Mouse (Mus musculus): ENCODE data around the gene Tyro3. TPM values are rescaled to one million over a fixed set of nuclear protein-coding genes. Genes with fewer than 3 reads are reported as not detected.

Gene Tyro3
- polyA plus RNA-seq, 1 experiment from 2014 or later: 27.7 TPM

DNA sequence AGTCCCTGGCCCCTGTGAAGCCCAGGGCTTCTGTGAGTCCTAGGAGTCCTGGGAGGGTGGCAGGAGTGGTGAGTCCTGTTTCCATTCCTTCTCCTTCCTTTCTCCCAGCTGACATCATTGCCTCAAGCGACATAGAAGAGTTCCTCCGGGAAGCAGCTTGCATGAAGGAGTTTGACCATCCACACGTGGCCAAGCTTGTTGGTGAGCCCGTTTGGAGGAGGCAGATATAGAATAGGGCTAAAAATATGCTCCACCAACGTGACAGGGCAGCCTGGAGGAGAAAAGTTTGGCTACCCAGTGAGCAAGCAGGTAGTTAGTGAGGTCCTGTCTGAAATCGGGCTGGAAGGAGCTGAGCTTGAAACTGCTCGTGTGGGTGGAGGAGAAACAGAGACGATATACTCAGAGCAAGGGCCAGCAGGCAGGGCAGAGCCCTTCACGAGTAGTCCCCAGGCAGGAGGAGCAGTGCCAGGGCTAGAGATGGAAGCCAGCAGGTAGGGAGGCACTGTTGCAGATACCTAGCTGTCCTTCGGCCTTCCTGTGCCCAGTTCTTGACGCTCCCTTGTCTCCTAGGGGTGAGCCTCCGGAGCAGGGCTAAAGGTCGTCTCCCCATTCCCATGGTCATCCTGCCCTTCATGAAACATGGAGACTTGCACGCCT lies 14.1 kb downstream of the Tyro3 start:
- WGBS: 89% methylated on average over 14 of the region's 14 CpGs
- ATAC-seq (replicated peaks; ENCODE audit: low FRiP score) (no peak), DNase-seq (ENCODE audit: low spot score) (no peak)
- Histone ChIP-seq H3K4me3 (ENCODE audit: low read depth, low read length) (no peak overlapping the region), H3K9ac (ENCODE audit: low read length) (no peak overlapping the region), H3K36me3 (ENCODE audit: control insufficient read depth, insufficient read depth, low read length) (no peaks in the 10 kb centered on the region; the same call in 1 of the 2 replicates), H3K9me3 (ENCODE audit: control insufficient read depth, low read length) (no peaks in the 10 kb centered on the region), H3K27me3 (ENCODE audit: control insufficient read depth, insufficient read depth, low read length) (no peaks in the 10 kb centered on the region), H3K27ac (ENCODE audit: low read depth, low read length) (no peak overlapping the region), H3K4me1 (replicated peaks; ENCODE audit: control insufficient read depth, insufficient read depth, low read length) (no peaks in the 10 kb centered on the region), H3K4me2 (ENCODE audit: low read depth, low read length, severe bottlenecking) (no peak overlapping the region)

- Histone ChIP-seq H3K27ac (ENCODE audit: low read depth, low read length) (no peak overlapping the region), H3K9me3 (ENCODE audit: control insufficient read depth, low read length) (no peaks in the 10 kb centered on the region), H3K4me3 (ENCODE audit: low read depth, low read length) (no peak overlapping the region), H3K9ac (ENCODE audit: low read length) (no peak overlapping the region), H3K27me3 (ENCODE audit: control insufficient read depth, insufficient read depth, low read length) (no peaks in the 10 kb centered on the region), H3K4me2 (ENCODE audit: low read depth, low read length, severe bottlenecking) (no peak overlapping the region), H3K4me1 (replicated peaks; ENCODE audit: control insufficient read depth, insufficient read depth, low read length) (no peaks in the 10 kb centered on the region), H3K36me3 (ENCODE audit: control insufficient read depth, insufficient read depth, low read length) (no peaks in the 10 kb centered on the region; the same call in 1 of the 2 replicates)
- ATAC-seq (replicated peaks; ENCODE audit: low FRiP score): no peak
- no peak for DNase-seq (ENCODE audit: low spot score)
- WGBS: 82% methylated on average over 7 of the region's 7 CpGs
Measured at GRCm38 (mm10) chr2:119814376-119814933, 16.9 kb downstream of the Tyro3 start.

- Histone ChIP-seq H3K4me2 (ENCODE audit: low read depth, low read length, severe bottlenecking) (no peak overlapping the region), H3K4me1 (replicated peaks; ENCODE audit: control insufficient read depth, insufficient read depth, low read length) (no peaks in the 10 kb centered on the region), H3K27me3 (ENCODE audit: control insufficient read depth, insufficient read depth, low read length) (no peaks in the 10 kb centered on the region), H3K4me3 (ENCODE audit: low read depth, low read length) (no peak overlapping the region), H3K9me3 (ENCODE audit: control insufficient read depth, low read length) (no peaks in the 10 kb centered on the region), H3K27ac (ENCODE audit: low read depth, low read length) (no peak overlapping the region), H3K36me3 (ENCODE audit: control insufficient read depth, insufficient read depth, low read length) (no peaks in the 10 kb centered on the region), H3K9ac (ENCODE audit: low read length) (no peak overlapping the region)
- no peak for DNase-seq (ENCODE audit: low spot score)
- no peak for ATAC-seq (replicated peaks; ENCODE audit: low FRiP score)
- WGBS: 97% methylated on average over 13 of the region's 13 CpGs
Measured at GRCm38 (mm10) chr2:119816611-119817010, 19.1 kb downstream of the Tyro3 start.

- Histone ChIP-seq H3K27me3 (ENCODE audit: control insufficient read depth, insufficient read depth, low read length) (no peaks in the 10 kb centered on the region), H3K27ac (ENCODE audit: low read depth, low read length) (no peak overlapping the region), H3K36me3 (ENCODE audit: control insufficient read depth, insufficient read depth, low read length) (no peaks in the 10 kb centered on the region), H3K4me3 (ENCODE audit: low read depth, low read length) (no peak overlapping the region), H3K9ac (ENCODE audit: low read length) (no peak overlapping the region), H3K4me2 (ENCODE audit: low read depth, low read length, severe bottlenecking) (no peak overlapping the region), H3K4me1 (replicated peaks; ENCODE audit: control insufficient read depth, insufficient read depth, low read length) (no peaks in the 10 kb centered on the region), H3K9me3 (ENCODE audit: control insufficient read depth, low read length) (no peaks in the 10 kb centered on the region)
- DNase-seq (ENCODE audit: low spot score) (no peak), ATAC-seq (replicated peaks; ENCODE audit: low FRiP score) (no peak)
- WGBS: 85% methylated on average over 5 of the region's 5 CpGs
Measured at GRCm38 (mm10) chr2:119817047-119817446, 19.5 kb downstream of the Tyro3 start.

GRCm38 (mm10) chr2:119818668-119819272 lies 21.2 kb downstream of the Tyro3 start:
- 68% methylated on average over 9 of the region's 9 CpGs for WGBS
- Histone ChIP-seq H3K27me3 (ENCODE audit: control insufficient read depth, insufficient read depth, low read length) (no peaks in the 10 kb centered on the region), H3K9ac (ENCODE audit: low read length) (no peak overlapping the region), H3K4me3 (ENCODE audit: low read depth, low read length) (no peak overlapping the region), H3K4me2 (ENCODE audit: low read depth, low read length, severe bottlenecking) (no peak overlapping the region), H3K9me3 (ENCODE audit: control insufficient read depth, low read length) (no peaks in the 10 kb centered on the region), H3K4me1 (replicated peaks; ENCODE audit: control insufficient read depth, insufficient read depth, low read length) (no peaks in the 10 kb centered on the region), H3K27ac (ENCODE audit: low read depth, low read length) (no peak overlapping the region), H3K36me3 (ENCODE audit: control insufficient read depth, insufficient read depth, low read length) (no peaks in the 10 kb centered on the region)
- DNase-seq (ENCODE audit: low spot score) (no peak), ATAC-seq (replicated peaks; ENCODE audit: low FRiP score) (no peak)

GRCm38 (mm10) chr2:119821136-119821535 lies 23.6 kb downstream of the Tyro3 start:
- no peaks in the 10 kb centered on the region for H3K4me1 ChIP-seq (replicated peaks; ENCODE audit: control insufficient read depth, insufficient read depth, low read length)
- no peak overlapping the region for H3K27ac ChIP-seq (ENCODE audit: low read depth, low read length)
- H3K4me3 ChIP-seq (ENCODE audit: low read depth, low read length): no peak overlapping the region
- no peak overlapping the region for H3K4me2 ChIP-seq (ENCODE audit: low read depth, low read length, severe bottlenecking)
- ATAC-seq (replicated peaks; ENCODE audit: low FRiP score) (no peak), DNase-seq (ENCODE audit: low spot score) (no peak)
- H3K9me3 ChIP-seq (ENCODE audit: control insufficient read depth, low read length): no peaks in the 10 kb centered on the region
- WGBS: 90% methylated on average over 9 of the region's 9 CpGs
- H3K27me3 ChIP-seq (ENCODE audit: control insufficient read depth, insufficient read depth, low read length): no peaks in the 10 kb centered on the region
- no peak overlapping the region for H3K9ac ChIP-seq (ENCODE audit: low read length)
- no peaks in the 10 kb centered on the region for H3K36me3 ChIP-seq (ENCODE audit: control insufficient read depth, insufficient read depth, low read length)

DNA sequence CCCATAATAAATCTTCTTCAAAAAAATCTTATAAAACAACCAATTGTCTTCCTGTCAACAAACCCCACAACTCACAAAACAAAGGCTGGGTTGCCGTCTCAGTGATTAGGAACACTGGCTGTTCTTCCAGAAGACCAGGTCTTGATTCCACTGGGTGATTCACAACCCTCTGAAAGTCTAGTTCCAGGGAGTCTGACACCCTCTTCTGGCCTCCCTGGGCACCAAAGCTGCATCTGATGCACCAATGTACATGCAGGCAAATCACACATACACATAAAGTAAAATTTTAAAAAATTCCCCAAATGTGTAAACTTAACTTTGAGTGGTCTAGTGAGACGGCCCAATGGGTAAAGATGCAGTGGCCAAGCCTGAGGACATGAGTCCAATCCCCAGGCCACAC lies 33.0 kb downstream of the Tyro3 start:
- H3K4me2 ChIP-seq (ENCODE audit: low read depth, low read length, severe bottlenecking): no peak overlapping the region
- no peak overlapping the region for H3K27ac ChIP-seq (ENCODE audit: low read depth, low read length)
- no peak overlapping the region for H3K9ac ChIP-seq (ENCODE audit: low read length)
- DNase-seq (ENCODE audit: low spot score) (no peak), ATAC-seq (replicated peaks; ENCODE audit: low FRiP score) (no peak)
- 83% methylated on average over 2 of the region's 2 CpGs for WGBS
- no peaks in the 10 kb centered on the region for H3K27me3 ChIP-seq (ENCODE audit: control insufficient read depth, insufficient read depth, low read length)
- H3K4me1 ChIP-seq (replicated peaks; ENCODE audit: control insufficient read depth, insufficient read depth, low read length): no peaks in the 10 kb centered on the region
- no peaks in the 10 kb centered on the region for H3K9me3 ChIP-seq (ENCODE audit: control insufficient read depth, low read length)
- no peaks in the 10 kb centered on the region for H3K36me3 ChIP-seq (ENCODE audit: control insufficient read depth, insufficient read depth, low read length)
- no peak overlapping the region for H3K4me3 ChIP-seq (ENCODE audit: low read depth, low read length)

DNA sequence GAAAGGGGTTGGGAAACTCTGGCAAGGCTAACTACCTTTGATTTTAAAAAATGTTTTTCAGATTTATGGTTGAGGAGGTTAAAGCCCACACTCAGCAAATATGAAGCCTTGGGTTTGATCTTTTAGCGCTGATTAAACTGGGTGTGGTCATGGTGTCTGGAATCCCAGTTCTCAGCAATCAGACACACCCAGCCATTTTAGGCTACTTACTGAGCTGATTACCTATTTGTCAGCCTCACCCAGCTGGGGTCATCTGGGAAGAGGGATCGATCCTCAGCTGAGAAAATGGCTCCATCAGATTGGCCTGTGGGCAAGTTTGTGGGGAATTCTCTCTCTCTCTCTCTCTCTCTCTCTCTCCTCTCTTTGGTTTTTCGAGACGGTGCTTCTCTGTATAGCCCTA lies 36.7 kb downstream of the Tyro3 start:
- 90% methylated on average over 4 of the region's 4 CpGs for WGBS
- H3K36me3 ChIP-seq (ENCODE audit: control insufficient read depth, insufficient read depth, low read length): no peaks in the 10 kb centered on the region

GRCm38 (mm10) chr2:119837616-119838015 lies 40.1 kb downstream of the Tyro3 start:
- no peak overlapping the region for H3K4me3 ChIP-seq (ENCODE audit: low read depth, low read length)
- H3K27me3 ChIP-seq (ENCODE audit: control insufficient read depth, insufficient read depth, low read length): no peaks in the 10 kb centered on the region
- 90% methylated on average over 7 of the region's 7 CpGs for WGBS

More for the DNA sequence above, 36.7 kb downstream of the Tyro3 start:
- Histone ChIP-seq H3K27me3 (ENCODE audit: control insufficient read depth, insufficient read depth, low read length) (no peaks in the 10 kb centered on the region), H3K4me3 (ENCODE audit: low read depth, low read length) (no peak overlapping the region), H3K9ac (ENCODE audit: low read length) (no peak overlapping the region), H3K4me1 (replicated peaks; ENCODE audit: control insufficient read depth, insufficient read depth, low read length) (no peaks in the 10 kb centered on the region), H3K27ac (ENCODE audit: low read depth, low read length) (no peak overlapping the region), H3K4me2 (ENCODE audit: low read depth, low read length, severe bottlenecking) (no peak overlapping the region), H3K9me3 (ENCODE audit: control insufficient read depth, low read length) (no peaks in the 10 kb centered on the region)
- DNase-seq (ENCODE audit: low spot score) (no peak), ATAC-seq (replicated peaks; ENCODE audit: low FRiP score) (no peak)

More at GRCm38 (mm10) chr2:119837616-119838015, 40.1 kb downstream of the Tyro3 start:
- H3K27ac ChIP-seq (ENCODE audit: low read depth, low read length): no peak overlapping the region
- H3K4me1 ChIP-seq (replicated peaks; ENCODE audit: control insufficient read depth, insufficient read depth, low read length): no peaks in the 10 kb centered on the region
- no peaks in the 10 kb centered on the region for H3K9me3 ChIP-seq (ENCODE audit: control insufficient read depth, low read length)
- ATAC-seq (replicated peaks; ENCODE audit: low FRiP score): no peak
- no peaks in the 10 kb centered on the region for H3K36me3 ChIP-seq (ENCODE audit: control insufficient read depth, insufficient read depth, low read length)
- H3K9ac ChIP-seq (ENCODE audit: low read length): no peak overlapping the region
- H3K4me2 ChIP-seq (ENCODE audit: low read depth, low read length, severe bottlenecking): no peak overlapping the region
- DNase-seq (ENCODE audit: low spot score): no peak

All from forebrain, embryonic 11.5 days (tissue).